Mouse (Mus musculus): ENCODE measurements at regions not wholly inside any gene's neighbourhood (a gene's known extent, or its start where the extent isn't known, plus 50 kb on each side); places are given as distances from the start of the nearest gene placed in this dataset.

GRCm38 (mm10) chr6:117430876-117431781 lies 262.8 kb downstream of the Cxcl12 start:
- H3K36me3 ChIP-seq (ENCODE audit: control insufficient read depth, insufficient read depth, low read length) = no peaks in the 10 kb centered on the region
- 78% methylated on average over 15 of the region's 15 CpGs for WGBS
- no peak for DNase-seq (ENCODE audit: low spot score)
- H3K4me1 ChIP-seq (replicated peaks; ENCODE audit: control insufficient read depth, insufficient read depth, low read length) = no peaks in the 10 kb centered on the region
- no peaks in the 10 kb centered on the region for H3K9me3 ChIP-seq (ENCODE audit: control insufficient read depth, low read length)
- H3K27ac ChIP-seq (ENCODE audit: low read depth, low read length) = no peak overlapping the region
- no peaks in the 10 kb centered on the region for H3K27me3 ChIP-seq (ENCODE audit: control insufficient read depth, insufficient read depth, low read length)
- ATAC-seq (ENCODE audit: low FRiP score) = no peak
- no peak overlapping the region for H3K4me3 ChIP-seq (ENCODE audit: low read depth, low read length)
- no peak overlapping the region for H3K9ac ChIP-seq (ENCODE audit: low read depth, low read length)
- H3K4me2 ChIP-seq (replicated peaks; ENCODE audit: low read depth, low read length) = no peak overlapping the region

- no peak overlapping the region for H3K4me3 ChIP-seq (ENCODE audit: low read depth, low read length)
- 82% methylated on average over 3 of the region's 3 CpGs for WGBS
- no peak overlapping the region for H3K9ac ChIP-seq (ENCODE audit: low read depth, low read length)
- H3K27ac ChIP-seq (ENCODE audit: low read depth, low read length) = no peak overlapping the region
- no peaks in the 10 kb centered on the region for H3K9me3 ChIP-seq (ENCODE audit: control insufficient read depth, low read length)
- ATAC-seq (ENCODE audit: low FRiP score) (no peak), DNase-seq (ENCODE audit: low spot score) (no peak)
- H3K27me3 ChIP-seq (ENCODE audit: control insufficient read depth, insufficient read depth, low read length) = no peaks in the 10 kb centered on the region
- no peak overlapping the region for H3K4me2 ChIP-seq (replicated peaks; ENCODE audit: low read depth, low read length)
- H3K4me1 ChIP-seq (replicated peaks; ENCODE audit: control insufficient read depth, insufficient read depth, low read length) = no peaks in the 10 kb centered on the region
- no peaks in the 10 kb centered on the region for H3K36me3 ChIP-seq (ENCODE audit: control insufficient read depth, insufficient read depth, low read length)
Measured at GRCm38 (mm10) chr6:117436851-117437250, 268.5 kb downstream of the Cxcl12 start.

GRCm38 (mm10) chr6:117437411-117438101 lies 269.2 kb downstream of the Cxcl12 start:
- 60% methylated on average over 10 of the region's 10 CpGs for WGBS

GRCm38 (mm10) chr6:117448652-117449051 lies 280.3 kb downstream of the Cxcl12 start:
- no peak overlapping the region for H3K27ac ChIP-seq (ENCODE audit: low read depth, low read length)
- no peaks in the 10 kb centered on the region for H3K9me3 ChIP-seq (ENCODE audit: control insufficient read depth, low read length)
- no peaks in the 10 kb centered on the region for H3K4me1 ChIP-seq (replicated peaks; ENCODE audit: control insufficient read depth, insufficient read depth, low read length)
- no peak overlapping the region for H3K4me3 ChIP-seq (ENCODE audit: low read depth, low read length)
- no peak overlapping the region for H3K9ac ChIP-seq (ENCODE audit: low read depth, low read length)
- no peak overlapping the region for H3K4me2 ChIP-seq (replicated peaks; ENCODE audit: low read depth, low read length)
- 91% methylated on average over 3 of the region's 3 CpGs for WGBS
- H3K27me3 ChIP-seq (ENCODE audit: control insufficient read depth, insufficient read depth, low read length) = no peaks in the 10 kb centered on the region
- DNase-seq (ENCODE audit: low spot score) (no peak), ATAC-seq (ENCODE audit: low FRiP score) (no peak)
- no peaks in the 10 kb centered on the region for H3K36me3 ChIP-seq (ENCODE audit: control insufficient read depth, insufficient read depth, low read length)

More at GRCm38 (mm10) chr6:117437411-117438101, 269.2 kb downstream of the Cxcl12 start:
- no peaks in the 10 kb centered on the region for H3K9me3 ChIP-seq (ENCODE audit: control insufficient read depth, low read length)
- no peak overlapping the region for H3K9ac ChIP-seq (ENCODE audit: low read depth, low read length)
- no peak overlapping the region for H3K4me3 ChIP-seq (ENCODE audit: low read depth, low read length)
- ATAC-seq (ENCODE audit: low FRiP score) = no peak
- no peaks in the 10 kb centered on the region for H3K4me1 ChIP-seq (replicated peaks; ENCODE audit: control insufficient read depth, insufficient read depth, low read length)
- no peak overlapping the region for H3K27ac ChIP-seq (ENCODE audit: low read depth, low read length)
- DNase-seq (ENCODE audit: low spot score) = no peak
- no peak overlapping the region for H3K4me2 ChIP-seq (replicated peaks; ENCODE audit: low read depth, low read length)
- no peaks in the 10 kb centered on the region for H3K36me3 ChIP-seq (ENCODE audit: control insufficient read depth, insufficient read depth, low read length)
- no peaks in the 10 kb centered on the region for H3K27me3 ChIP-seq (ENCODE audit: control insufficient read depth, insufficient read depth, low read length)

GRCm38 (mm10) chr6:117451001-117451400 lies 282.7 kb downstream of the Cxcl12 start:
- H3K27me3 ChIP-seq (ENCODE audit: control insufficient read depth, insufficient read depth, low read length) = no peaks in the 10 kb centered on the region
- no peaks in the 10 kb centered on the region for H3K9me3 ChIP-seq (ENCODE audit: control insufficient read depth, low read length)
- WGBS = 83% methylated on average over 5 of the region's 5 CpGs

GRCm38 (mm10) chr6:117460193-117460592 lies 291.9 kb downstream of the Cxcl12 start:
- no peak for DNase-seq (ENCODE audit: low spot score)
- Histone ChIP-seq H3K36me3 (ENCODE audit: control insufficient read depth, insufficient read depth, low read length) (no peaks in the 10 kb centered on the region), H3K4me1 (replicated peaks; ENCODE audit: control insufficient read depth, insufficient read depth, low read length) (no peaks in the 10 kb centered on the region), H3K27me3 (ENCODE audit: control insufficient read depth, insufficient read depth, low read length) (no peaks in the 10 kb centered on the region), H3K4me3 (ENCODE audit: low read depth, low read length) (no peak overlapping the region), H3K27ac (ENCODE audit: low read depth, low read length) (no peak overlapping the region), H3K4me2 (replicated peaks; ENCODE audit: low read depth, low read length) (no peak overlapping the region), H3K9ac (ENCODE audit: low read depth, low read length) (no peak overlapping the region), H3K9me3 (ENCODE audit: control insufficient read depth, low read length) (no peaks in the 10 kb centered on the region)
- 49% methylated on average over 5 of the region's 5 CpGs for WGBS
- no peak for ATAC-seq (ENCODE audit: low FRiP score)

More at GRCm38 (mm10) chr6:117451001-117451400, 282.7 kb downstream of the Cxcl12 start:
- H3K36me3 ChIP-seq (ENCODE audit: control insufficient read depth, insufficient read depth, low read length) = no peaks in the 10 kb centered on the region
- no peak overlapping the region for H3K9ac ChIP-seq (ENCODE audit: low read depth, low read length)
- H3K27ac ChIP-seq (ENCODE audit: low read depth, low read length) = no peak overlapping the region
- ATAC-seq (ENCODE audit: low FRiP score) (no peak), DNase-seq (ENCODE audit: low spot score) (no peak)
- no peak overlapping the region for H3K4me3 ChIP-seq (ENCODE audit: low read depth, low read length)
- no peak overlapping the region for H3K4me2 ChIP-seq (replicated peaks; ENCODE audit: low read depth, low read length)
- no peaks in the 10 kb centered on the region for H3K4me1 ChIP-seq (replicated peaks; ENCODE audit: control insufficient read depth, insufficient read depth, low read length)

GRCm38 (mm10) chr6:117465165-117465564 lies 296.8 kb downstream of the Cxcl12 start:
- Histone ChIP-seq H3K36me3 (ENCODE audit: control insufficient read depth, insufficient read depth, low read length) (no peaks in the 10 kb centered on the region), H3K27me3 (ENCODE audit: control insufficient read depth, insufficient read depth, low read length) (no peaks in the 10 kb centered on the region), H3K27ac (ENCODE audit: low read depth, low read length) (no peak overlapping the region), H3K9ac (ENCODE audit: low read depth, low read length) (no peak overlapping the region), H3K9me3 (ENCODE audit: control insufficient read depth, low read length) (no peaks in the 10 kb centered on the region), H3K4me3 (ENCODE audit: low read depth, low read length) (no peak overlapping the region), H3K4me2 (replicated peaks; ENCODE audit: low read depth, low read length) (no peak overlapping the region), H3K4me1 (replicated peaks; ENCODE audit: control insufficient read depth, insufficient read depth, low read length) (no peaks in the 10 kb centered on the region)
- WGBS = 82% methylated on average over 4 of the region's 4 CpGs
- DNase-seq (ENCODE audit: low spot score) (no peak), ATAC-seq (ENCODE audit: low FRiP score) (no peak)

GRCm38 (mm10) chr6:117465606-117466174 lies 297.4 kb downstream of the Cxcl12 start:
- no peaks in the 10 kb centered on the region for H3K36me3 ChIP-seq (ENCODE audit: control insufficient read depth, insufficient read depth, low read length)
- H3K4me2 ChIP-seq (replicated peaks; ENCODE audit: low read depth, low read length) = no peak overlapping the region
- H3K27ac ChIP-seq (ENCODE audit: low read depth, low read length) = no peak overlapping the region
- no peak overlapping the region for H3K9ac ChIP-seq (ENCODE audit: low read depth, low read length)
- H3K27me3 ChIP-seq (ENCODE audit: control insufficient read depth, insufficient read depth, low read length) = no peaks in the 10 kb centered on the region
- DNase-seq (ENCODE audit: low spot score) = no peak
- 50% methylated on average over 5 of the region's 5 CpGs for WGBS
- no peaks in the 10 kb centered on the region for H3K4me1 ChIP-seq (replicated peaks; ENCODE audit: control insufficient read depth, insufficient read depth, low read length)
- H3K9me3 ChIP-seq (ENCODE audit: control insufficient read depth, low read length) = no peaks in the 10 kb centered on the region
- no peak for ATAC-seq (ENCODE audit: low FRiP score)
- H3K4me3 ChIP-seq (ENCODE audit: low read depth, low read length) = no peak overlapping the region

All from hindbrain, embryonic 11.5 days (tissue).